Mouse (Mus musculus) embryonic facial prominence, embryonic 14.5 days (tissue): ENCODE measurements around the gene Clcf1. TPM values are rescaled to one million over a fixed set of nuclear protein-coding genes. Genes with fewer than 3 reads are reported as not detected.

ENCODE experiments used
- ATAC-seq: fragments of 200-750 bp; cut with Nextera tagmentation; 2 replicates; pipeline ENCODE4 v1.8.0; 2017; ENCODE audit warnings: low read depth, moderate number of reproducible peaks, moderate TSS enrichment
- DNase-seq: peaks from one replicate; pipeline ENCODE4 v3.0.0-alpha.2; 2015; ENCODE audit warnings: low spot score
- H3K27ac ChIP-seq: fragments of 300-500 bp; sonication (generic); replicated peaks from 2 replicates; pipeline ENCODE4 v1.5.1; 2014; ENCODE audit warnings: low read depth, mild to moderate bottlenecking, low read length, moderate library complexity
- H3K27me3 ChIP-seq: fragments of 300-500 bp; sonication (generic); replicated peaks from 2 replicates; pipeline ENCODE4 v1.6.1; 2014; ENCODE audit warnings: low read length; ENCODE audit not compliant: control insufficient read depth, insufficient read depth
- H3K36me3 ChIP-seq: fragments of 300-500 bp; sonication (generic); 2 replicates; pipeline ENCODE4 v1.6.1; 2014; ENCODE audit warnings: low read length, mixed read lengths; ENCODE audit not compliant: control insufficient read depth, insufficient read depth
- H3K4me1 ChIP-seq: fragments of 300-500 bp; sonication (generic); 2 replicates; pipeline ENCODE4 v1.6.1; 2014; ENCODE audit warnings: antibody characterized with exemption, low read length; ENCODE audit not compliant: control insufficient read depth, insufficient read depth
- H3K4me2 ChIP-seq: fragments of 300-500 bp; sonication (generic); 2 replicates; pipeline ENCODE4 v1.6.1; 2014; ENCODE audit warnings: low read depth, mild to moderate bottlenecking, low read length, moderate library complexity, mixed read lengths
- H3K4me3 ChIP-seq: fragments of 300-500 bp; sonication (generic); 2 replicates; pipeline ENCODE4 v1.5.1; 2014; ENCODE audit warnings: low read depth, mild to moderate bottlenecking, low read length
- H3K9ac ChIP-seq: fragments of 300-500 bp; sonication (generic); 2 replicates; pipeline ENCODE4 v1.6.1; 2014; ENCODE audit warnings: low read depth, mild to moderate bottlenecking, low read length, moderate library complexity, mixed read lengths
- H3K9me3 ChIP-seq: fragments of 300-500 bp; sonication (generic); 2 replicates; pipeline ENCODE4 v1.6.1; 2016; ENCODE audit warnings: low read length; ENCODE audit not compliant: control insufficient read depth
- WGBS: fragments of 180-500 bp; shearing (Covaris S2); extraction: QIAGEN DNeasy Blood & Tissue Kit; methylation state at CpG from one replicate; pipeline ENCODE4 v1.1.7; 2014; 5-methylcytosine and 5-hydroxymethylcytosine counted together
- polyA plus RNA-seq: library from polyadenylated mRNA; unstranded; fragments of >200 nt; fragmentation: Nextera tagmentation; extraction: Ambion mirVana; gene quantifications from 2 replicates; pipeline ENCODE4 v1.2.1, GENCODE M21; 2014

Clcf1 gene
- polyA plus RNA-seq, 1 experiment from 2014 or later: 6.0 TPM

DNA sequence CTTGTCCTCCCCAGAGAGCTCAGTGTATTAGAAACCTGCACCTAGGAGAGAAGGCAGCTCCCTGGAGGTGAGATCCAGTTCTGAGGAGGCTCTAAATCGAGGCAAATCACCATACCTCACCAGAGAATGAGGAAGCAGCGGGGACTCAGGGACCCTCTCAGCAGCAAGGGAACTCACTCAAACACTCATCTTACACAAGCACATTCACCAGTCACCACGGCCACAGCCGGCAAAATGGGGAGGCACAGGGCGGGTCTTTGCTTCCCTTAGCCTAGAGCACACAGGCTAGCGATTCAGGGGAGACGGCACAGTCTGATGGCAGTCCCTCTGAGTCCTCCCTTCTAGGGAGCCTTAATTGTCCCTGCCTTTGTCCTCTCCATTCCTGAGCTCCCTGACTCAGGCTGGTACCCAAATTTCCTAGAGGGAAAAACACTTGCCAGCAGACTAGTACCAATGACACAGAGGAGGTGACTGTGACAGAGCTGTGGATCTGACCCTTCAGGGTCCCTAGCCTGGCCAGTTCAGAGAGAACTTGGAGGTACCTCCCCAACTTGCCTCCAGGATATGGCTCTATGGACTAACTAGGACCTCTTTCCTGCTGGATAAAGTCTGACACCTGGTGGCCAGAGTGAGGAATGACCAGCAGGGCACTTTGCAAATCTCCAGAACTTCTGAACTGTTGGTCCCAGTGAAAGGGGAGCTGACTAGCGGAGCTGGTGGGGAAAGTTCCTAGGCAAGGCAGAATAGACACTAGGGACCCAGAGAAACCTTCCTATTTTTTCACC, 14.0 kb downstream of the Clcf1 start:
- peak; percentile 89 for DNase-seq
- no peak overlapping the region for H3K9ac ChIP-seq
- ATAC-seq: peak; percentile 35; the same call in 1 of the 2 replicates
- no peaks in the 10 kb centered on the region for H3K36me3 ChIP-seq
- H3K4me2 ChIP-seq: no peak overlapping the region
- peaks cover 10% of the 10 kb centered on the region; the same call in 1 of the 2 replicates for H3K4me1 ChIP-seq
- H3K27me3 ChIP-seq: no peaks in the 10 kb centered on the region
- H3K9me3 ChIP-seq: no peaks in the 10 kb centered on the region
- no peak overlapping the region for H3K27ac ChIP-seq
- WGBS: 14% methylated on average over 8 of the region's 8 CpGs
- H3K4me3 ChIP-seq: no peak overlapping the region

GRCm38 (mm10) chr19:4228891-4229290, 14.9 kb downstream of the Clcf1 start:
- peaks cover 10% of the 10 kb centered on the region; the same call in 1 of the 2 replicates for H3K4me1 ChIP-seq
- no peak overlapping the region for H3K4me3 ChIP-seq
- no peak overlapping the region for H3K9ac ChIP-seq
- no peaks in the 10 kb centered on the region for H3K36me3 ChIP-seq
- no peak overlapping the region for H3K27ac ChIP-seq
- DNase-seq: no peak
- no peak overlapping the region for H3K4me2 ChIP-seq
- 78% methylated on average over 4 of the region's 4 CpGs for WGBS
- no peak for ATAC-seq
- H3K27me3 ChIP-seq: no peaks in the 10 kb centered on the region
- no peaks in the 10 kb centered on the region for H3K9me3 ChIP-seq

DNA sequence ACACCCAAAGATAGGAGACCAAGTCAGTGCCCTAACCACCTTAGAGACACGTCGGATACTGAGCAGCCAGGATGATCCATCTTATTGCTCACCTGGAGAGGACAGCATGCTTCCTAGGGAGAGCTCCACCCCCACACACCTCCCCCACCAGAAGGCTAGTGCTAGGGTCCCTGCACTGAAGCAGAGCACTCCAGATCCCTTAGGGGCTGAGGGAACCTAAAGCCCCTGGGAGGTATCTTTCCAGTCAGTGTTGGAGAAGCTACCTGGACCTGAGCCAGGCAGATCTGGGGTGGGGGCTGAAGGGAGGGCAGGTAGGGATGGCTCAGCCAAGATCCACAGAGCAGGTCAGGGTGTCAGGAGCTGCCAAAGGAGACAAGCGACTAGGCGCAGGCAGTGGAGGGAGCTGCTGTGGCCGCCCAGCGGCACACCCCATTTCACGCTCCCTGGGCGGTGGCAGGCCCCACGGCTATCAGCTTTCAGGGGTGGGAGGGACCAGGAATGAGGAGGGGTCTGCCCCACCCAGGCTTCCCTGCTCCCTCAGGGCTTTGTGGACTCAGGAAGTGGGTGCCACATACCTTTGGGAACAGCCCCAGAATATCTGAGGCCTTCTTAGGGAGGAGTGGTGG, 15.5 kb downstream of the Clcf1 start:
- no peak overlapping the region for H3K9ac ChIP-seq
- 42% methylated on average over 5 of the region's 9 CpGs for WGBS
- no peaks in the 10 kb centered on the region for H3K36me3 ChIP-seq
- H3K4me3 ChIP-seq: no peak overlapping the region
- H3K27ac ChIP-seq: no peak overlapping the region
- ATAC-seq: no peak
- no peak overlapping the region for H3K4me2 ChIP-seq
- no peak for DNase-seq
- peaks cover 10% of the 10 kb centered on the region; the same call in 1 of the 2 replicates for H3K4me1 ChIP-seq
- H3K9me3 ChIP-seq: no peaks in the 10 kb centered on the region
- no peaks in the 10 kb centered on the region for H3K27me3 ChIP-seq

GRCm38 (mm10) chr19:4230415-4230814, 16.4 kb downstream of the Clcf1 start:
- Histone ChIP-seq H3K27ac (no peak overlapping the region), H3K9me3 (no peaks in the 10 kb centered on the region), H3K36me3 (no peaks in the 10 kb centered on the region), H3K27me3 (no peaks in the 10 kb centered on the region), H3K4me2 (no peak overlapping the region), H3K4me3 (no peak overlapping the region), H3K4me1 (peaks cover 10% of the 10 kb centered on the region; the same call in 1 of the 2 replicates), H3K9ac (no peak overlapping the region)
- DNase-seq (no peak), ATAC-seq (no peak)
- 69% methylated on average over 8 of the region's 8 CpGs for WGBS

GRCm38 (mm10) chr19:4231253-4232185, 17.5 kb downstream of the Clcf1 start, which contains the start of gene Pold4:
TSS of gene Pold4 (plus strand) at chr19:4231899.
- WGBS: 9% methylated on average over 25 of the region's 26 CpGs
- H3K9me3 ChIP-seq: no peaks in the 10 kb centered on the region
- peak; percentile 93 for ATAC-seq

GRCm38 (mm10) chr19:4232186-4232572, 18.1 kb downstream of the Clcf1 start:
- H3K36me3 ChIP-seq: no peaks in the 10 kb centered on the region
- no peaks in the 10 kb centered on the region for H3K27me3 ChIP-seq
- peak overlapping the region; percentile 73 for H3K9ac ChIP-seq
- DNase-seq: no peak
- peaks cover 10% of the 10 kb centered on the region; the same call in 1 of the 2 replicates for H3K4me1 ChIP-seq
- H3K4me2 ChIP-seq: peak overlapping the region; percentile 85
- no peaks in the 10 kb centered on the region for H3K9me3 ChIP-seq
- no peak for ATAC-seq
- 72% methylated on average over 2 of the region's 2 CpGs for WGBS
- peak overlapping the region; percentile 61; the same call in 1 of the 2 replicates for H3K27ac ChIP-seq
- peak overlapping the region; percentile 59 for H3K4me3 ChIP-seq

More at GRCm38 (mm10) chr19:4231253-4232185, 17.5 kb downstream of the Clcf1 start, which contains the start of gene Pold4:
- Histone ChIP-seq H3K9ac (peak within 1 kb of the TSS; percentile 73), H3K4me1 (peaks cover 10% of the 10 kb centered on the region; the same call in 1 of the 2 replicates), H3K4me2 (peak within 1 kb of the TSS; percentile 85), H3K36me3 (no peaks in the 10 kb centered on the region), H3K27me3 (no peaks in the 10 kb centered on the region), H3K4me3 (peak within 1 kb of the TSS; percentile 59), H3K27ac (peak within 1 kb of the TSS; percentile 61; the same call in 1 of the 2 replicates)
- peak; percentile 98 for DNase-seq

- peak overlapping the region; percentile 73; the same call in 1 of the 2 replicates for H3K9ac ChIP-seq
- H3K4me2 ChIP-seq: peak overlapping the region; percentile 85
- ATAC-seq: no peak
These were observed 18.6 kb downstream of the Clcf1 start for GRCm38 (mm10) chr19:4232651-4233050.

GRCm38 (mm10) chr19:4234548-4234947, 20.5 kb downstream of the Clcf1 start:
- no peaks in the 10 kb centered on the region for H3K27me3 ChIP-seq
- DNase-seq: no peak
- no peak overlapping the region for H3K4me3 ChIP-seq
- no peak overlapping the region for H3K27ac ChIP-seq
- H3K9me3 ChIP-seq: no peaks in the 10 kb centered on the region
- ATAC-seq: no peak
- H3K4me1 ChIP-seq: peaks cover 10% of the 10 kb centered on the region; the same call in 1 of the 2 replicates
- H3K9ac ChIP-seq: no peak overlapping the region
- no peaks in the 10 kb centered on the region for H3K36me3 ChIP-seq
- WGBS: 63% methylated on average over 4 of the region's 4 CpGs
- H3K4me2 ChIP-seq: no peak overlapping the region

More at GRCm38 (mm10) chr19:4232651-4233050, 18.6 kb downstream of the Clcf1 start:
- H3K27ac ChIP-seq: no peak overlapping the region
- no peaks in the 10 kb centered on the region for H3K27me3 ChIP-seq
- whole genome bisulfite sequencing: 85% methylated on average over 7 of the region's 7 CpGs
- no peaks in the 10 kb centered on the region for H3K9me3 ChIP-seq
- no peak overlapping the region for H3K4me3 ChIP-seq
- peaks cover 10% of the 10 kb centered on the region; the same call in 1 of the 2 replicates for H3K4me1 ChIP-seq
- no peaks in the 10 kb centered on the region for H3K36me3 ChIP-seq
- no peak for DNase-seq
